Mouse (Mus musculus) fat pad, adult 2 months (tissue): ENCODE data around the gene Bahcc1.

Experiments
- DNase-seq: peaks from one replicate; pipeline ENCODE4 v3.0.0-alpha.2; 2011; ENCODE audit warnings: low read depth, low spot score; ENCODE audit errors: extremely low read depth

The Bahcc1 gene

GRCm38 (mm10) chr11:120240941-120241890 lies 8.5 kb downstream of the Bahcc1 start:
- DNase-seq, result no peak

- DNase-seq, result no peak
Observed at GRCm38 (mm10) chr11:120241981-120242725, 9.4 kb downstream of the Bahcc1 start.

GRCm38 (mm10) chr11:120242726-120243530 lies 10.2 kb downstream of the Bahcc1 start:
- DNase-seq, result peak; percentile 87

- no peak for DNase-seq
Observed at GRCm38 (mm10) chr11:120243531-120243820, 10.7 kb downstream of the Bahcc1 start.

GRCm38 (mm10) chr11:120248160-120248793 lies 15.5 kb downstream of the Bahcc1 start:
- DNase-seq, result no peak

GRCm38 (mm10) chr11:120248899-120249298 lies 16.2 kb downstream of the Bahcc1 start:
- DNase-seq, result peak; percentile 61

GRCm38 (mm10) chr11:120250991-120251949 lies 18.5 kb downstream of the Bahcc1 start:
- no peak for DNase-seq

- no peak for DNase-seq
Observed at GRCm38 (mm10) chr11:120251950-120252308, 19.2 kb downstream of the Bahcc1 start.

GRCm38 (mm10) chr11:120252398-120252797 lies 19.7 kb downstream of the Bahcc1 start:
- no peak for DNase-seq

GRCm38 (mm10) chr11:120252843-120253645 lies 20.3 kb downstream of the Bahcc1 start:
- DNase-seq, result no peak

GRCm38 (mm10) chr11:120253646-120254315 lies 21.0 kb downstream of the Bahcc1 start:
- DNase-seq, result no peak

GRCm38 (mm10) chr11:120254420-120254819 lies 21.7 kb downstream of the Bahcc1 start:
- DNase-seq, result no peak

GRCm38 (mm10) chr11:120255038-120255437 lies 22.3 kb downstream of the Bahcc1 start:
- DNase-seq, result no peak

- no peak for DNase-seq
Observed at GRCm38 (mm10) chr11:120255499-120255898, 22.8 kb downstream of the Bahcc1 start.

- DNase-seq, result no peak
Observed at GRCm38 (mm10) chr11:120256108-120256507, 23.4 kb downstream of the Bahcc1 start.

- no peak for DNase-seq
Observed at GRCm38 (mm10) chr11:120256543-120256942, 23.8 kb downstream of the Bahcc1 start.

- no peak for DNase-seq
Observed at GRCm38 (mm10) chr11:120256981-120257820, 24.5 kb downstream of the Bahcc1 start.
